Mouse (Mus musculus): ENCODE results near the gene Immp2l.

The Immp2l gene

GRCm38 (mm10) chr12:41322018-41322417, 298.1 kb downstream of the Immp2l start:
- no peak for DNase-seq

- DNase-seq, result no peak
These were observed 300.5 kb downstream of the Immp2l start for GRCm38 (mm10) chr12:41324418-41324817.

GRCm38 (mm10) chr12:41325756-41326155, 301.9 kb downstream of the Immp2l start:
- no peak for DNase-seq

GRCm38 (mm10) chr12:41330988-41331671, 307.2 kb downstream of the Immp2l start:
- DNase-seq, result no peak

GRCm38 (mm10) chr12:41345621-41346020, 321.7 kb downstream of the Immp2l start:
- no peak for DNase-seq

GRCm38 (mm10) chr12:41347494-41347893, 323.6 kb downstream of the Immp2l start:
- no peak for DNase-seq

- DNase-seq, result no peak
These were observed 325.5 kb downstream of the Immp2l start for GRCm38 (mm10) chr12:41349386-41349785.

- DNase-seq, result no peak
These were observed 325.9 kb downstream of the Immp2l start for GRCm38 (mm10) chr12:41349814-41350213.

GRCm38 (mm10) chr12:41351275-41351674, 327.4 kb downstream of the Immp2l start:
- no peak for DNase-seq

GRCm38 (mm10) chr12:41354857-41355256, 331.0 kb downstream of the Immp2l start:
- DNase-seq, result no peak

- no peak for DNase-seq
These were observed 332.1 kb downstream of the Immp2l start for GRCm38 (mm10) chr12:41356040-41356439.

- DNase-seq, result no peak
These were observed 362.8 kb downstream of the Immp2l start for GRCm38 (mm10) chr12:41386685-41387084.

GRCm38 (mm10) chr12:41394231-41394630, 370.3 kb downstream of the Immp2l start:
- no peak for DNase-seq

- no peak for DNase-seq
These were observed 377.2 kb downstream of the Immp2l start for GRCm38 (mm10) chr12:41401136-41401535.

GRCm38 (mm10) chr12:41401923-41402322, 378.0 kb downstream of the Immp2l start:
- no peak for DNase-seq

GRCm38 (mm10) chr12:41409431-41409830, 385.5 kb downstream of the Immp2l start:
- peak in 1 of 2 experiments; percentile 3 for DNase-seq

GRCm38 (mm10) chr12:41416635-41417034, 392.7 kb downstream of the Immp2l start:
- DNase-seq, result no peak

- DNase-seq, result no peak
These were observed 393.2 kb downstream of the Immp2l start for GRCm38 (mm10) chr12:41417099-41417498.

- no peak for DNase-seq
These were observed 394.1 kb downstream of the Immp2l start for GRCm38 (mm10) chr12:41417961-41418360.

GRCm38 (mm10) chr12:41425101-41425679, 401.3 kb downstream of the Immp2l start:
- no peak for DNase-seq

- no peak for DNase-seq
These were observed 403.6 kb downstream of the Immp2l start for GRCm38 (mm10) chr12:41427464-41427863.

GRCm38 (mm10) chr12:41428806-41429205, 404.9 kb downstream of the Immp2l start:
- DNase-seq, result no peak

- no peak for DNase-seq
These were observed 412.5 kb downstream of the Immp2l start for GRCm38 (mm10) chr12:41436206-41436985.

- peak; percentile 58 to 65 for DNase-seq
These were observed 414.6 kb downstream of the Immp2l start for GRCm38 (mm10) chr12:41438446-41438845.
